Mouse (Mus musculus) T-helper 1 cell (primary cell): ENCODE measurements around the gene Prrg1.

ENCODE experiments used
- in situ Hi-C: fragments of 300-600 bp; cut with MboI, MseI; formaldehyde crosslinking; loops from one replicate; pipeline ENCODE4 v1.15.1; 2025; ENCODE audit warnings: high pct_unique_total_duplicates

Prrg1 gene

DNA sequence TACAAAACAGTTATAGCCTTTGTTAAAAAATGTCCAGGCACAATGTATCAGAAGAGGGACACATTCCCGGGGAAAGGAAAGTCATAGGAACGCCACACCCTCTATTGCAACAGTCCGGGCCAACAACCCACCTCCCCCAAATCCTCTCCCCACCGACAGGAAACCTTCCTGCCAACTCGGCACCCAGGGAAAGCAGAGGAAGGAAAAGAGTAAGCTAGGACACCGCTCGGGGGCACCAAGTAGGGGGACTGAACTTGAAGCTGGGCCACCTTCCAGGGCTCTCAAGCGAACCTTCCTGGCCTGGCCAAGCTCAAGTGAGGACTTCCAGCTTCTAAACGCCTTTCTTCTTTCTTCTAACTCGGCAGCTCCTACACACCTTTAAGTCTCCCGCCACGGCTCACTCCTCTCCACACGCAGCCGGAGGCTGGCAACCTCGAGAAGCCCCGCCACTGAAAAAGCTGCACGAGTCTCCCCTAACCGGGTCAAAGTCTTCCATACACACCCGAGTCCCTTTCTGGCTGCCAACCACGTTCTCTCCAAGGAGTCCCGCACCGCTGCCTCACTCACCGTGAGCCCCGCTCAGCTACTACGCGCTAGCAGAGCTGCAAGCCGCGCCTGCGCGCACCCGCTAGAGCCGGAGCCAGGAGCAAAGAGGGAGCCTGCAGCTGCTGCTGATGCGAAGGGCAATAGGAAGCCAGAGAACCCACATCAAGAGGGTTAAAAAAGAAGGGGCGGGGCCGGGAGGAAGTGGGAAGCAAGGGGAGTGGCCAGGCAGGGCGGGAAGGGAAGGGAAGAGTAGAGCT, at the start of gene Prrg1:
TSS of gene Prrg1 (minus strand) at position 695 of the 803 bp plus-strand sequence.
- in situ Hi-C loops: no loop called here

- in situ Hi-C loops: loop anchor here (10.0 kb wide), 2 partner anchors 121 to 619 kb away; no protein-coding TSS in a partner anchor
Observed at GRCm38 (mm10) chrX:78605814-78606213, 22.1 kb upstream of the Prrg1 start.

DNA sequence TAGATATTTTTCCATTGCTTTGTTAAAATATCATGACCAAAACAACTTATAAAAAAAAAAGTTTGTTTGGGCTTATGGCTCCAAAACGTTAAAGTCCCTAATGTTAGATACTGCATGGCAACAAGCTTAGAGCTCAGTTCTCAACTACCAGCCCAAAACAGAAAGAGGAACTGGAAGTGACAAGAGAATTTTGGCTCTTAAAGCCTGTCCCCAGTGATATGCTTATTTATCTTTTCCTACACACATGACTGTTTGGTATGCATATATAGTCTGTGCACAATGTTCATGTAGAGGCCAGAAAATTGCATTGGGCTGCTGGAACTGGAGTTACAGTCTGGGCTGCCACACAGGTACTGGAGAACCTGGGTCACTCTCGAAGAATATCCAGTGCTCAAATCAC, 9.4 kb upstream of the Prrg1 start:
- in situ Hi-C loops: no loop called here

DNA sequence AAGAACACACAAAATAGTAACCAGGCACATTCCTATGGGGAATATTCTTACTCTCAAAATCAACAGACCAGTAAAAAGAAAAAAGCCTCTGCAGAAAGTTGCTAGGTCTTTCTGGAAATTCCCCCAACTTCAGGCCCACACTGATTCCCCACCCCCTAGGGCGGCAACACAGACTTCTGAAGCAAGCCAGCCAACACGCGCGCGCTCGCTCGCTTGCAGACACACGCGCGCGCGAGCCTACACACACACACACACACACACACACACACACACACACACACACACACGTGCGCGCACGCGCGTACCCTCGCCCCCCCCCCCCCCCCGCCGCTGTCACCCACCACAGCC, 868 bp downstream of the Prrg1 start:
- in situ Hi-C loops: no loop called here

GRCm38 (mm10) chrX:78563451-78563850, 20.2 kb downstream of the Prrg1 start:
- in situ Hi-C loops: no loop called here

GRCm38 (mm10) chrX:78553399-78553798, 30.3 kb downstream of the Prrg1 start:
- in situ Hi-C loops: no loop called here

- in situ Hi-C loops: no loop called here
Observed at GRCm38 (mm10) chrX:78552704-78553103, 31.0 kb downstream of the Prrg1 start.

DNA sequence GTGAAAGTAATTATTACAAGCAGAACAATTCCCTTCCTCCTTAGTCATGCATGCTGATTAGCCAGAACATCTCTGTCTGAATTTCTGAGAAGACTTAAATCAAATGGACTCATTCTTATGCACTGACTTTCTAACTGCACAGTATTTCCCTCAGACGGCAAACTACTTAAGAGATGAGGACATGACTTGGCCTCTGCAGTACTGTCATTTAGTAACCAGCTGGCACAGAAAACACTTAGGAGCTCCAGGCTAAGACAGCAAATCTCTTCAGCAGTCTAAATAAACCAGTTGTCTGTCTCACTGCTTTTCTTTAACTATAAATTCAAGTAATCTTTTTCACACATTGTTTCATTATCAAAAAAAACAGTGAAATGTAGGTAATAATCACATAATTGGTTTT, 36.0 kb downstream of the Prrg1 start:
- in situ Hi-C loops: no loop called here

GRCm38 (mm10) chrX:78539734-78540133, 44.0 kb downstream of the Prrg1 start:
- in situ Hi-C loops: no loop called here

GRCm38 (mm10) chrX:78538632-78539316, 44.9 kb downstream of the Prrg1 start:
- in situ Hi-C loops: no loop called here

GRCm38 (mm10) chrX:78518301-78518700, 65.4 kb downstream of the Prrg1 start:
- in situ Hi-C loops: no loop called here

GRCm38 (mm10) chrX:78482987-78483386, 100.7 kb downstream of the Prrg1 start:
- in situ Hi-C loops: loop anchor here (10.0 kb wide), 1 partner anchor 122 kb away; no protein-coding TSS in a partner anchor

DNA sequence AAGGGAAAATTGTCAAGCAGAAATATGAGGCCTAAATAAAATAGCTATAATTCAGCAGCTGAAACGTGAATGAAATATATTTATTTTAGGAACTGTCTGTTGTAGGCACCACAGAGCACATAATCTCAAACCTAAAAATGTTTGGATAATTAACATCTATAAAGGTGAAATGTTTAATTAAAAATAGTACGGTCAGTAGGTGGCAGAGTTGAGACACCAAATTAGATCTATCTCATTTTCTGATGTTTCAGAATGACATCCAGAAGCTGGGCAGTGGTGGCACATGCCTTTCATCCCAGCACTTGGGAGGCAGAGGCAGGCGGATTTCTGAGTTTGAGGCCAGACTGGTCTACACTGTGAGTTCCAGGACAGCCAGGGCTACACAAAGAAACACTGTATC, 104.0 kb downstream of the Prrg1 start:
- in situ Hi-C loops: loop anchor here (10.0 kb wide), 1 partner anchor 125 kb away; no protein-coding TSS in a partner anchor

DNA sequence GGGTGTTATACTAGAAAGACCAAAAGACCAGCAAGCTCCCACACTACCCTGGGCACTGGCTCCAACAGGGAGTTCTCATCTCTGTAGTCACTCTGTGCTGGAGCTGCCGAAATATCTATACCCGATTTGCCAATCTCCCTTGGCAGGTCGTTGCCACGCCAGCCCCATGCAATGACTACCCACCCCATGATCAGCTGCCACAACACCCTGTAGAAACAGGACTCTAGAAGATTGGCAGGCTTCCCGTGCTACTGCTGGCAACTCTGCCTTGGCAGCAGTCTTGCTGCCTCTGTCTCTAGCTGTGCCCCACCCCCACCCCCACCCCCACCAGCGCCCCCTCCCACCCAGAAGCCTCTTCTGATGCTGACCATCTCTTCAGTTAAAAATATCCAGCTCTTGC, 149.3 kb downstream of the Prrg1 start:
- in situ Hi-C loops: no loop called here

- in situ Hi-C loops: loop anchor here (10.0 kb wide), 1 partner anchor 839 kb away; no protein-coding TSS in a partner anchor
Observed at GRCm38 (mm10) chrX:78403346-78403745, 180.3 kb downstream of the Prrg1 start.
